In the genomic region with DNA sequence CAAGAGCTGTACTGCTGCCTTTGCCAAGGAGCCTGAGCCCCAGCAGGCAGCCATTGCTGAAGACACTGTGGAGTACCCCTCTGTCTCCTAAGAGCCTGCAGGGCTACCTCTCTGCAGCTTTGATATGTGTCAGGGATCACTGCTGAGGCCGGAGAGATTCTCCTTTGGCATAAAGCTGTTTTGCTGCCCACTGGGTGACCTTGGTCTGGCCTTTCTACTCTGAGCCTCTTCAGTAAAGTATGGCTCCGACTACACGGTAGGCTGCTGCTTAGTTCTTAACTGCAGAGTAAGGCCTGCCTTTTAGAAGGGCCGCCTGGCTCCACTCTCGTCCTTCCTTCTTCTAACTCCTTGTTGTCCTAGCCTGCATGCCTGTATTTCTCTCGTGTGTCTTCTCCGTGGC, we compare ENCODE assay signal across 21 mouse cellular contexts.
A peak's percentile ranks its signal among the peaks of the same experiment; 100 is the strongest.
DNase-seq lines count a peak whose midpoint lies in the region; ATAC-seq lines count a peak whose summit lies in the region.
"Had no signal": no experiment of that assay in that cellular context is flagged by ENCODE, and none has a peak within 500 bp of the region (broad histone marks: within the 10 kb centered on the region; RNA-seq: fewer than 3 reads in every experiment).

No protein-coding gene starts in this region.

- H3K4me3 ChIP-seq in heart, embryonic 13.5 days, result no peak overlapping the region
- H3K4me3 ChIP-seq in kidney, embryonic 14.5 days (ENCODE audit: low read length), result no peak overlapping the region
- no peak overlapping the region for H3K4me3 ChIP-seq in intestine, embryonic 16.5 days (ENCODE audit: low read length)
- H3K4me3 ChIP-seq in stomach, embryonic 15.5 days (replicated peaks), result no peak overlapping the region
- no peak overlapping the region for H3K4me3 ChIP-seq in forebrain, embryonic 12.5 days (replicated peaks)
- H3K4me3 ChIP-seq: embryonic facial prominence, embryonic 12.5 days; hindbrain, embryonic 15.5 days; left cerebral cortex, adult 2 months; liver, embryonic 12.5 days; myocyte; neural tube, embryonic 15.5 days had no signal

- peak overlapping the region; percentile 76 for H3K27ac ChIP-seq in heart, embryonic 13.5 days (replicated peaks)
- H3K27ac ChIP-seq in kidney, embryonic 14.5 days (ENCODE audit: low read depth, low read length), result peak overlapping the region; percentile 7; the same call in 1 of the 2 replicates
- H3K27ac ChIP-seq in intestine, embryonic 16.5 days (ENCODE audit: low read length), result peak overlapping the region; percentile 39
- H3K27ac ChIP-seq in stomach, embryonic 15.5 days, result peak overlapping the region; percentile 77
- H3K27ac ChIP-seq in forebrain, embryonic 12.5 days, result no peak overlapping the region
- H3K27ac ChIP-seq: embryonic facial prominence, embryonic 12.5 days; hindbrain, embryonic 15.5 days; left cerebral cortex, adult 2 months; liver, embryonic 12.5 days; neural tube, embryonic 15.5 days had no signal

- no peaks in the 10 kb centered on the region for H3K27me3 ChIP-seq in heart, embryonic 13.5 days (replicated peaks)
- H3K27me3 ChIP-seq in kidney, embryonic 14.5 days (ENCODE audit: control insufficient read depth, insufficient read depth, low read length), result no peaks in the 10 kb centered on the region
- no peaks in the 10 kb centered on the region for H3K27me3 ChIP-seq in intestine, embryonic 16.5 days (replicated peaks; ENCODE audit: control insufficient read depth, insufficient read depth, low read length)
- H3K27me3 ChIP-seq in stomach, embryonic 15.5 days (replicated peaks), result no peaks in the 10 kb centered on the region
- no peaks in the 10 kb centered on the region for H3K27me3 ChIP-seq in forebrain, embryonic 12.5 days
- H3K27me3 ChIP-seq: embryonic facial prominence, embryonic 12.5 days; hindbrain, embryonic 15.5 days; liver, embryonic 12.5 days; neural tube, embryonic 15.5 days had no signal

- 39% methylated on average over 7 of the region's 7 CpGs for WGBS in heart, embryonic 13.5 days
- 70% methylated on average over 7 of the region's 7 CpGs for WGBS in kidney, embryonic 14.5 days
- WGBS in intestine, embryonic 16.5 days, result 70% methylated on average over 7 of the region's 7 CpGs
- 68% methylated on average over 7 of the region's 7 CpGs for WGBS in stomach, embryonic 15.5 days
- 68% methylated on average over 7 of the region's 7 CpGs for WGBS in forebrain, embryonic 12.5 days

- no peaks in the 10 kb centered on the region for H3K9me3 ChIP-seq in heart, embryonic 13.5 days
- no peaks in the 10 kb centered on the region for H3K9me3 ChIP-seq in kidney, embryonic 14.5 days (ENCODE audit: control insufficient read depth, low read length)
- no peaks in the 10 kb centered on the region for H3K9me3 ChIP-seq in intestine, embryonic 16.5 days (ENCODE audit: control insufficient read depth, low read length)
- no peaks in the 10 kb centered on the region for H3K9me3 ChIP-seq in stomach, embryonic 15.5 days
- no peaks in the 10 kb centered on the region for H3K9me3 ChIP-seq in forebrain, embryonic 12.5 days
- H3K9me3 ChIP-seq: embryonic facial prominence, embryonic 12.5 days; hindbrain, embryonic 15.5 days; liver, embryonic 12.5 days; neural tube, embryonic 15.5 days had no signal

- H3K36me3 ChIP-seq in heart, embryonic 13.5 days, result no peaks in the 10 kb centered on the region
- H3K36me3 ChIP-seq in kidney, embryonic 14.5 days (ENCODE audit: control insufficient read depth, insufficient read depth, low read length), result no peaks in the 10 kb centered on the region
- no peaks in the 10 kb centered on the region for H3K36me3 ChIP-seq in intestine, embryonic 16.5 days (ENCODE audit: control insufficient read depth, insufficient read depth, low read length)
- no peaks in the 10 kb centered on the region for H3K36me3 ChIP-seq in stomach, embryonic 15.5 days
- H3K36me3 ChIP-seq in forebrain, embryonic 12.5 days (replicated peaks), result no peaks in the 10 kb centered on the region
- H3K36me3 ChIP-seq: embryonic facial prominence, embryonic 12.5 days; hindbrain, embryonic 15.5 days; liver, embryonic 12.5 days; neural tube, embryonic 15.5 days had no signal

- no peak overlapping the region for H3K4me2 ChIP-seq in heart, embryonic 13.5 days
- no peak overlapping the region for H3K4me2 ChIP-seq in kidney, embryonic 14.5 days (replicated peaks; ENCODE audit: low read depth, low read length)
- no peak overlapping the region for H3K4me2 ChIP-seq in intestine, embryonic 16.5 days (ENCODE audit: low read depth, low read length)
- no peak overlapping the region for H3K4me2 ChIP-seq in stomach, embryonic 15.5 days
- no peak overlapping the region for H3K4me2 ChIP-seq in forebrain, embryonic 12.5 days
- H3K4me2 ChIP-seq: embryonic facial prominence, embryonic 12.5 days; hindbrain, embryonic 15.5 days; liver, embryonic 12.5 days; lung, embryonic 14.5 days; neural tube, embryonic 15.5 days had no signal

- peak overlapping the region; percentile 37 for H3K9ac ChIP-seq in heart, embryonic 13.5 days
- no peak overlapping the region for H3K9ac ChIP-seq in kidney, embryonic 14.5 days (ENCODE audit: low read depth, low read length)
- 0 out of 2 replicates have a peak overlapping the region, but pooled peaks have one; percentile 10 for H3K9ac ChIP-seq in intestine, embryonic 16.5 days (ENCODE audit: low read depth, low read length)
- H3K9ac ChIP-seq in stomach, embryonic 15.5 days, result no peak overlapping the region
- no peak overlapping the region for H3K9ac ChIP-seq in forebrain, embryonic 12.5 days
- H3K9ac ChIP-seq: embryonic facial prominence, embryonic 12.5 days; hindbrain, embryonic 15.5 days; liver, embryonic 12.5 days; lung, embryonic 14.5 days; neural tube, embryonic 15.5 days had no signal

- no peak for ATAC-seq in heart, embryonic 13.5 days (ENCODE audit: extremely low read depth, insufficient number of reproducible peaks, low FRiP score, low TSS enrichment)
- no peak for ATAC-seq in kidney, embryonic 14.5 days (ENCODE audit: low FRiP score, low TSS enrichment)
- no peak for ATAC-seq in intestine, embryonic 16.5 days
- ATAC-seq in stomach, embryonic 15.5 days (ENCODE audit: insufficient read depth, low FRiP score, low read depth), result no peak
- ATAC-seq in forebrain, embryonic 12.5 days (ENCODE audit: low FRiP score), result no peak
- ATAC-seq: forebrain, embryonic 16.5 days; liver, embryonic 12.5 days had no signal

- DNase-seq in heart, adult 18-20 months, result no peak
- no peak for DNase-seq in kidney, postnatal 4 days
- DNase-seq: cerebellum, adult 8-10 months; kidney, postnatal 14 days; lung, embryonic 14.5 days; midbrain, embryonic 14.5 days; retina, postnatal 1 day; right cerebral cortex, postnatal 4 days; thymus, adult 2 months had no signal

- peaks cover 54% of the 10 kb centered on the region for H3K4me1 ChIP-seq in heart, embryonic 13.5 days
- H3K4me1 ChIP-seq in kidney, embryonic 14.5 days (ENCODE audit: control insufficient read depth, insufficient read depth, low read length), result peaks cover 17% of the 10 kb centered on the region
- peaks cover 23% of the 10 kb centered on the region; the same call in 1 of the 2 replicates for H3K4me1 ChIP-seq in intestine, embryonic 16.5 days (ENCODE audit: control insufficient read depth, insufficient read depth, low read length)
- H3K4me1 ChIP-seq in stomach, embryonic 15.5 days, result peaks cover 22% of the 10 kb centered on the region
- peaks cover 3% of the 10 kb centered on the region; the same call in 1 of the 2 replicates for H3K4me1 ChIP-seq in forebrain, embryonic 12.5 days

Comparison
In these comparisons a context has a peak if more than half of its experiments do, and no peak if none do; other contexts are left out.
1. H3K9ac ChIP-seq: peak in heart, embryonic 13.5 days (single experiment) and intestine, embryonic 16.5 days (single experiment); none in kidney, embryonic 14.5 days (single experiment), stomach, embryonic 15.5 days (single experiment) and forebrain, embryonic 12.5 days (single experiment).